Mouse (Mus musculus) G1E (cell line): ENCODE data around the gene Erf.

Source experiments
- CTCF ChIP-seq: IDR thresholded peaks from 2 replicates; pipeline ENCODE4 v1.5.1; 2012; ENCODE audit warnings: low read depth, low read length, inconsistent platforms, mixed read lengths
- GATA1 ChIP-seq: IDR thresholded peaks from 2 replicates; pipeline ENCODE4 v1.6.1; 2012; ENCODE audit warnings: borderline replicate concordance, low read length, inconsistent platforms, mixed read lengths
- GATA2 ChIP-seq: IDR thresholded peaks from 2 replicates; pipeline ENCODE4 v1.6.1; 2012; ENCODE audit warnings: low read depth, low read length, inconsistent platforms, borderline replicate concordance
- POLR2AphosphoS5 ChIP-seq: IDR thresholded peaks from 2 replicates; pipeline ENCODE4 v1.6.1; 2012; ENCODE audit warnings: low read depth, low read length, inconsistent platforms; ENCODE audit not compliant: insufficient replicate concordance
- TAL1 ChIP-seq: conservative IDR thresholded peaks from 2 replicates; pipeline ENCODE4 v1.6.1; 2012; ENCODE audit warnings: low read depth, low read length, inconsistent platforms, mixed read lengths

- no peak for TF ChIP-seq CTCF
- TF ChIP-seq POLR2AphosphoS5 = no peak
- TF ChIP-seq GATA1 = no peak
- no peak for TF ChIP-seq TAL1
- TF ChIP-seq GATA2 = no peak
Observed at GRCm38 (mm10) chr7:25273259-25274241, 23.0 kb upstream of the Erf start.
